Mouse (Mus musculus) lung, embryonic 16.5 days (tissue): ENCODE results near the gene Traip. TPM values are rescaled to one million over a fixed set of nuclear protein-coding genes. Genes with fewer than 3 reads are reported as not detected.

Experiments used
- ATAC-seq: fragments of 200-750 bp; cut with Nextera tagmentation; 2 replicates; pipeline ENCODE4 v1.8.0; 2017; ENCODE audit warnings: low read depth, mild to moderate bottlenecking, moderate library complexity
- H3K27ac ChIP-seq: fragments of 300-500 bp; sonication (generic); 2 replicates; pipeline ENCODE4 v1.5.1; 2014; ENCODE audit warnings: mild to moderate bottlenecking, control low read depth, low read length
- H3K27me3 ChIP-seq: fragments of 300-500 bp; sonication (generic); 2 replicates; pipeline ENCODE4 v1.6.1; 2014; ENCODE audit warnings: low read depth, low read length, mixed read lengths; ENCODE audit not compliant: control insufficient read depth, insufficient read depth
- H3K36me3 ChIP-seq: fragments of 300-500 bp; sonication (generic); 2 replicates; pipeline ENCODE4 v1.6.1; 2014; ENCODE audit warnings: low read length; ENCODE audit not compliant: control insufficient read depth, insufficient read depth
- H3K4me1 ChIP-seq: fragments of 300-500 bp; sonication (generic); replicated peaks from 2 replicates; pipeline ENCODE4 v1.6.1; 2014; ENCODE audit warnings: low read length, mixed read lengths; ENCODE audit not compliant: control insufficient read depth, insufficient read depth
- H3K4me2 ChIP-seq: fragments of 300-500 bp; sonication (generic); 2 replicates; pipeline ENCODE4 v1.6.1; 2014; ENCODE audit warnings: low read depth, low read length, control low read depth
- H3K4me3 ChIP-seq: fragments of 300-500 bp; sonication (generic); 2 replicates; pipeline ENCODE4 v1.5.1; 2014; ENCODE audit warnings: mild to moderate bottlenecking, low read length, control low read depth
- H3K9ac ChIP-seq: fragments of 300-500 bp; sonication (generic); 2 replicates; pipeline ENCODE4 v1.6.1; 2014; ENCODE audit warnings: low read length, control low read depth
- H3K9me3 ChIP-seq: fragments of 300-500 bp; sonication (generic); 2 replicates; pipeline ENCODE4 v1.6.1; 2016; ENCODE audit warnings: low read length; ENCODE audit not compliant: control insufficient read depth
- WGBS: fragments of 180-500 bp; shearing (Covaris S2); extraction: QIAGEN DNeasy Blood & Tissue Kit; methylation state at CpG from one replicate; pipeline ENCODE4 v1.1.7; 2014; 5-methylcytosine and 5-hydroxymethylcytosine counted together
- polyA plus RNA-seq: library from polyadenylated mRNA; unstranded; fragments of >200 nt; fragmentation: Nextera tagmentation; extraction: Ambion mirVana; gene quantifications from 2 replicates; pipeline ENCODE4 v1.2.1, GENCODE M21; 2015

Traip gene
- polyA plus RNA-seq, 1 experiment from 2014 or later, result 24.0 TPM

- Histone ChIP-seq H3K4me3 (no peak overlapping the region), H3K27me3 (no peaks in the 10 kb centered on the region), H3K4me1 (no peaks in the 10 kb centered on the region), H3K9ac (no peak overlapping the region), H3K4me2 (no peak overlapping the region), H3K36me3 (peaks cover 11% of the 10 kb centered on the region), H3K27ac (no peak overlapping the region), H3K9me3 (no peaks in the 10 kb centered on the region)
- WGBS, result 44% methylated on average over 5 of the region's 5 CpGs
- ATAC-seq, result peak; percentile 44; the same call in 1 of the 2 replicates
These were observed 11.9 kb downstream of the Traip start for GRCm38 (mm10) chr9:107961881-107962280.

GRCm38 (mm10) chr9:107962916-107963315 lies 13.0 kb downstream of the Traip start:
- Histone ChIP-seq H3K9me3 (no peaks in the 10 kb centered on the region), H3K4me3 (no peak overlapping the region), H3K27me3 (no peaks in the 10 kb centered on the region), H3K4me1 (no peaks in the 10 kb centered on the region), H3K4me2 (no peak overlapping the region), H3K36me3 (peaks cover 6% of the 10 kb centered on the region), H3K9ac (no peak overlapping the region), H3K27ac (no peak overlapping the region)
- ATAC-seq, result no peak
- 85% methylated on average over 9 of the region's 9 CpGs for WGBS

- H3K9me3 ChIP-seq, result no peaks in the 10 kb centered on the region
- H3K36me3 ChIP-seq, result peaks cover 12% of the 10 kb centered on the region
- peak; percentile 72 for ATAC-seq
- H3K27me3 ChIP-seq, result no peaks in the 10 kb centered on the region
- no peak overlapping the region for H3K4me3 ChIP-seq
- H3K9ac ChIP-seq, result no peak overlapping the region
- 14% methylated on average over 5 of the region's 5 CpGs for WGBS
- no peak overlapping the region for H3K4me2 ChIP-seq
- no peak overlapping the region for H3K27ac ChIP-seq
- no peaks in the 10 kb centered on the region for H3K4me1 ChIP-seq
These were observed 13.8 kb downstream of the Traip start for GRCm38 (mm10) chr9:107963700-107964099.

GRCm38 (mm10) chr9:107964681-107965080 lies 14.7 kb downstream of the Traip start:
- no peaks in the 10 kb centered on the region for H3K4me1 ChIP-seq
- H3K4me2 ChIP-seq, result no peak overlapping the region
- no peak overlapping the region for H3K9ac ChIP-seq
- no peak for ATAC-seq
- H3K4me3 ChIP-seq, result no peak overlapping the region
- WGBS, result 89% methylated on average over 9 of the region's 9 CpGs
- H3K36me3 ChIP-seq, result peaks cover 8% of the 10 kb centered on the region
- H3K9me3 ChIP-seq, result no peaks in the 10 kb centered on the region
- H3K27ac ChIP-seq, result no peak overlapping the region
- H3K27me3 ChIP-seq, result no peaks in the 10 kb centered on the region

GRCm38 (mm10) chr9:107966676-107967075 lies 16.7 kb downstream of the Traip start:
- Histone ChIP-seq H3K9ac (0 out of 2 replicates have a peak overlapping the region, but pooled peaks have one; percentile 5), H3K27ac (no peak overlapping the region), H3K4me2 (no peak overlapping the region), H3K27me3 (no peaks in the 10 kb centered on the region), H3K4me3 (no peak overlapping the region), H3K36me3 (peaks cover 7% of the 10 kb centered on the region), H3K4me1 (no peaks in the 10 kb centered on the region), H3K9me3 (no peaks in the 10 kb centered on the region)
- ATAC-seq, result no peak
- WGBS, result 78% methylated on average over 10 of the region's 10 CpGs

GRCm38 (mm10) chr9:107967437-107967836 lies 17.5 kb downstream of the Traip start:
- Histone ChIP-seq H3K27me3 (no peaks in the 10 kb centered on the region), H3K9me3 (no peaks in the 10 kb centered on the region), H3K9ac (no peak overlapping the region), H3K27ac (no peak overlapping the region), H3K4me1 (no peaks in the 10 kb centered on the region), H3K4me2 (no peak overlapping the region), H3K4me3 (no peak overlapping the region), H3K36me3 (peaks cover 7% of the 10 kb centered on the region)
- no peak for ATAC-seq
- WGBS, result 68% methylated on average over 6 of the region's 6 CpGs

GRCm38 (mm10) chr9:107968531-107968930 lies 18.6 kb downstream of the Traip start:
- Histone ChIP-seq H3K36me3 (peaks cover 7% of the 10 kb centered on the region), H3K27ac (no peak overlapping the region), H3K4me1 (no peaks in the 10 kb centered on the region), H3K9ac (no peak overlapping the region), H3K4me2 (no peak overlapping the region), H3K4me3 (no peak overlapping the region), H3K27me3 (no peaks in the 10 kb centered on the region), H3K9me3 (no peaks in the 10 kb centered on the region)
- WGBS, result 87% methylated on average over 7 of the region's 7 CpGs
- no peak for ATAC-seq

GRCm38 (mm10) chr9:107970311-107970710 lies 20.4 kb downstream of the Traip start:
- Histone ChIP-seq H3K27ac (no peak overlapping the region), H3K9me3 (no peaks in the 10 kb centered on the region), H3K4me3 (no peak overlapping the region), H3K4me1 (no peaks in the 10 kb centered on the region), H3K27me3 (no peaks in the 10 kb centered on the region), H3K4me2 (no peak overlapping the region), H3K9ac (no peak overlapping the region), H3K36me3 (peaks cover 7% of the 10 kb centered on the region)
- ATAC-seq, result no peak
- 69% methylated on average over 5 of the region's 5 CpGs for WGBS

- WGBS, result 57% methylated on average over 8 of the region's 8 CpGs
- Histone ChIP-seq H3K9me3 (no peaks in the 10 kb centered on the region), H3K27ac (no peak overlapping the region), H3K4me1 (no peaks in the 10 kb centered on the region), H3K4me2 (no peak overlapping the region), H3K27me3 (no peaks in the 10 kb centered on the region), H3K4me3 (no peak overlapping the region), H3K36me3 (peaks cover 7% of the 10 kb centered on the region), H3K9ac (no peak overlapping the region)
- peak; percentile 55 for ATAC-seq
These were observed 22.0 kb downstream of the Traip start for GRCm38 (mm10) chr9:107971690-107972541.
